Comparison of ENCODE assay signal across 8 mouse cellular contexts in the genomic region with DNA sequence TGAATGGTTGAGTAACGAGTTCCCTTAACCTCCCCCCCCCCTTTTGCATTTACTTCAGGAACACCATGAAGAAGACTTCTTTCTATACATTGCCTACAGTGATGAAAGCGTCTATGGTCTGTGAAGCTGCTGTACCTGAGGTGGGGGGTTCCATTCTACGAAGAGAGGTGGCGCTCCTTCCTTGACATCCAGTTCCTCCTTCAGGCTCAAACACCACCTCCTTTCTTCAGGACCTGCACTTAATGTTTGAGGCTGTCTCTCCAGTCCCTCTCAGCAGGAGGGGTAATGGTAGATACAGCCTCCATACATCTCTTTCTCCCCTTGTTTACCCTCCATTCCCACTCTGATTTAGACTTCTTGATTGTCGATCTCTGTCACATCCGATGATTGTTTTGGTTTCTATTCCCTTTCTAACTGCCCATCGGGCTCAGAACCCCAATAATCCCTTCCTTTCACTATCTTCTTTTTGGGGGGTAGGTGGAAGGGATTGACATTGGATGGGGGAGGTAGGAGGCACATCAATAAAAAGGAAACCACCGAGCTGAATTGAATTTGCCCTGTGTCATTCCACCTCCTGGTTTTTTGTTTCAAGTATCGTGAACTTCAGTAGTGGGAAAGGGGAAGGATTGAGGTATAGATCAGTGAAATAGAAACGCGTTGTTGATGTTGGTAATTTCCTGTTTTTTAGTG. TPM values are rescaled to one million over a fixed set of nuclear protein-coding genes. Genes with fewer than 3 reads are reported as not detected.
DNase-seq lines count a peak whose midpoint lies in the region; ATAC-seq lines count a peak whose summit lies in the region.

No protein-coding gene starts in this region.

- no peak for ATAC-seq in kidney, embryonic 14.5 days (ENCODE audit: low FRiP score, low TSS enrichment)
- no peak for ATAC-seq in forebrain, embryonic 15.5 days (replicated peaks)
- ATAC-seq in midbrain, embryonic 11.5 days (ENCODE audit: low FRiP score): no peak

- peak overlapping the region; percentile 32 for H3K4me2 ChIP-seq in kidney, embryonic 14.5 days (replicated peaks; ENCODE audit: low read depth, low read length)
- H3K4me2 ChIP-seq in forebrain, embryonic 15.5 days (replicated peaks): no peak overlapping the region; the same call in 1 of the 2 replicates
- peak overlapping the region; percentile 26; the same call in 1 of the 2 replicates for H3K4me2 ChIP-seq in midbrain, embryonic 11.5 days

- peaks cover 49% of the 10 kb centered on the region for H3K36me3 ChIP-seq in kidney, embryonic 14.5 days (ENCODE audit: control insufficient read depth, insufficient read depth, low read length)
- H3K36me3 ChIP-seq in embryonic facial prominence, embryonic 10.5 days (replicated peaks): peaks cover 50% of the 10 kb centered on the region
- peaks cover 38% of the 10 kb centered on the region for H3K36me3 ChIP-seq in forebrain, embryonic 15.5 days
- H3K36me3 ChIP-seq in midbrain, embryonic 11.5 days (ENCODE audit: control insufficient read depth, insufficient read depth, low read length): peaks cover 16% of the 10 kb centered on the region

- no peak overlapping the region for H3K9ac ChIP-seq in kidney, embryonic 14.5 days (ENCODE audit: low read depth, low read length)
- no peak overlapping the region for H3K9ac ChIP-seq in forebrain, embryonic 15.5 days (replicated peaks)
- H3K9ac ChIP-seq in midbrain, embryonic 11.5 days (ENCODE audit: low read length): no peak overlapping the region

- no peaks in the 10 kb centered on the region for H3K27me3 ChIP-seq in kidney, embryonic 14.5 days (ENCODE audit: control insufficient read depth, insufficient read depth, low read length)
- H3K27me3 ChIP-seq in embryonic facial prominence, embryonic 10.5 days (replicated peaks; ENCODE audit: low read depth, poor library complexity, severe bottlenecking): no peaks in the 10 kb centered on the region
- no peaks in the 10 kb centered on the region for H3K27me3 ChIP-seq in forebrain, embryonic 15.5 days
- H3K27me3 ChIP-seq in midbrain, embryonic 11.5 days (ENCODE audit: control insufficient read depth, insufficient read depth, low read length): no peaks in the 10 kb centered on the region

- H3K4me1 ChIP-seq in kidney, embryonic 14.5 days (ENCODE audit: control insufficient read depth, insufficient read depth, low read length): peaks cover 17% of the 10 kb centered on the region
- peaks cover 40% of the 10 kb centered on the region for H3K4me1 ChIP-seq in embryonic facial prominence, embryonic 10.5 days
- H3K4me1 ChIP-seq in forebrain, embryonic 15.5 days: peaks cover 38% of the 10 kb centered on the region
- peaks cover 15% of the 10 kb centered on the region for H3K4me1 ChIP-seq in midbrain, embryonic 11.5 days (ENCODE audit: control insufficient read depth, insufficient read depth, low read length)

- peak overlapping the region; percentile 99; the same call in 1 of the 2 replicates for H3K4me3 ChIP-seq in kidney, embryonic 14.5 days (ENCODE audit: low read length)
- peak overlapping the region; percentile 99 for H3K4me3 ChIP-seq in embryonic facial prominence, embryonic 10.5 days
- peak overlapping the region; percentile 64; the same call in 1 of the 2 replicates for H3K4me3 ChIP-seq in forebrain, embryonic 15.5 days
- no peak overlapping the region for H3K4me3 ChIP-seq in midbrain, embryonic 11.5 days (ENCODE audit: low read depth, low read length)

- DNase-seq in kidney, postnatal 25 days: no peak
- DNase-seq in embryonic facial prominence, embryonic 10.5 days (ENCODE audit: low spot score): no peak
- no peak for DNase-seq in midbrain, embryonic 11.5 days (ENCODE audit: low spot score, missing footprints)
- DNase-seq in Muller cell, postnatal 12 days (ENCODE audit: inconsistent ontology term): no peak
- DNase-seq in testis, postnatal 10 days (ENCODE audit: low spot score): no peak
- no peak for DNase-seq in right cerebral cortex, adult 18-20 months

- H3K27ac ChIP-seq in kidney, embryonic 14.5 days (ENCODE audit: low read depth, low read length): no peak overlapping the region; the same call in 1 of the 2 replicates
- no peak overlapping the region for H3K27ac ChIP-seq in embryonic facial prominence, embryonic 10.5 days (replicated peaks)
- no peak overlapping the region for H3K27ac ChIP-seq in forebrain, embryonic 15.5 days (replicated peaks)
- H3K27ac ChIP-seq in midbrain, embryonic 11.5 days (ENCODE audit: low read depth, low read length): no peak overlapping the region

- H3K9me3 ChIP-seq in kidney, embryonic 14.5 days (ENCODE audit: control insufficient read depth, low read length): no peaks in the 10 kb centered on the region
- H3K9me3 ChIP-seq in embryonic facial prominence, embryonic 10.5 days: no peaks in the 10 kb centered on the region
- H3K9me3 ChIP-seq in forebrain, embryonic 15.5 days: no peaks in the 10 kb centered on the region
- no peaks in the 10 kb centered on the region for H3K9me3 ChIP-seq in midbrain, embryonic 11.5 days (ENCODE audit: control insufficient read depth, low read length)

- WGBS in kidney, embryonic 14.5 days: 87% methylated on average over 11 of the region's 11 CpGs
- 83% methylated on average over 11 of the region's 11 CpGs for WGBS in embryonic facial prominence, embryonic 10.5 days
- WGBS in forebrain, embryonic 15.5 days: 88% methylated on average over 11 of the region's 11 CpGs
- 87% methylated on average over 11 of the region's 11 CpGs for WGBS in midbrain, embryonic 11.5 days

RNA-seq across cellular contexts. Expression of gene Phf23, which starts 1.0 kb away (rescaled TPM):
- 48.5 and 63.1 TPM in 2 replicates for polyA plus RNA-seq in kidney, embryonic 14.5 days (2014; fragmentation: Nextera tagmentation; extraction: Ambion mirVana)
- 96.5 and 98.3 TPM in 2 replicates for polyA plus RNA-seq in embryonic facial prominence, embryonic 10.5 days (2016; fragmentation: Nextera tagmentation; extraction: Ambion mirVana)
- polyA plus RNA-seq in forebrain, embryonic 15.5 days (2015; fragmentation: Nextera tagmentation; extraction: Ambion mirVana): 71.5 and 75.6 TPM in 2 replicates
- polyA plus RNA-seq in midbrain, embryonic 11.5 days (2014; fragmentation: Nextera tagmentation; extraction: Ambion mirVana): 51.5 and 53.4 TPM in 2 replicates

RNA-seq across cellular contexts. Expression of gene Gabarap, which starts 3.6 kb away (rescaled TPM):
- 426 and 499 TPM in 2 replicates for polyA plus RNA-seq in kidney, embryonic 14.5 days (2014; fragmentation: Nextera tagmentation; extraction: Ambion mirVana)
- 317 and 331 TPM in 2 replicates for polyA plus RNA-seq in embryonic facial prominence, embryonic 10.5 days (2016; fragmentation: Nextera tagmentation; extraction: Ambion mirVana)
- 610 and 626 TPM in 2 replicates for polyA plus RNA-seq in forebrain, embryonic 15.5 days (2015; fragmentation: Nextera tagmentation; extraction: Ambion mirVana)
- polyA plus RNA-seq in midbrain, embryonic 11.5 days (2014; fragmentation: Nextera tagmentation; extraction: Ambion mirVana): 566 and 590 TPM in 2 replicates

RNA-seq across cellular contexts. Expression of gene Dvl2, which starts 5.8 kb away (rescaled TPM):
- polyA plus RNA-seq in kidney, embryonic 14.5 days (2014; fragmentation: Nextera tagmentation; extraction: Ambion mirVana): 28.2 and 34.9 TPM in 2 replicates
- polyA plus RNA-seq in embryonic facial prominence, embryonic 10.5 days (2016; fragmentation: Nextera tagmentation; extraction: Ambion mirVana): 59.0 and 59.8 TPM in 2 replicates
- polyA plus RNA-seq in forebrain, embryonic 15.5 days (2015; fragmentation: Nextera tagmentation; extraction: Ambion mirVana): 35.3 and 37.5 TPM in 2 replicates
- polyA plus RNA-seq in midbrain, embryonic 11.5 days (2014; fragmentation: Nextera tagmentation; extraction: Ambion mirVana): 29.0 and 30.0 TPM in 2 replicates

RNA-seq across cellular contexts. Expression of gene Elp5, which starts 12.2 kb away (rescaled TPM):
- polyA plus RNA-seq in kidney, embryonic 14.5 days (2014; fragmentation: Nextera tagmentation; extraction: Ambion mirVana): 117 and 141 TPM in 2 replicates
- 157 and 161 TPM in 2 replicates for polyA plus RNA-seq in embryonic facial prominence, embryonic 10.5 days (2016; fragmentation: Nextera tagmentation; extraction: Ambion mirVana)
- 170 and 171 TPM in 2 replicates for polyA plus RNA-seq in forebrain, embryonic 15.5 days (2015; fragmentation: Nextera tagmentation; extraction: Ambion mirVana)
- polyA plus RNA-seq in midbrain, embryonic 11.5 days (2014; fragmentation: Nextera tagmentation; extraction: Ambion mirVana): 150 and 151 TPM in 2 replicates

RNA-seq across cellular contexts. Expression of gene Ctdnep1, which starts 13.6 kb away (rescaled TPM):
- 34.5 and 50.1 TPM in 2 replicates for polyA plus RNA-seq in kidney, embryonic 14.5 days (2014; fragmentation: Nextera tagmentation; extraction: Ambion mirVana)
- polyA plus RNA-seq in embryonic facial prominence, embryonic 10.5 days (2016; fragmentation: Nextera tagmentation; extraction: Ambion mirVana): 23.9 and 25.3 TPM in 2 replicates
- 18.4 and 20.8 TPM in 2 replicates for polyA plus RNA-seq in forebrain, embryonic 15.5 days (2015; fragmentation: Nextera tagmentation; extraction: Ambion mirVana)
- polyA plus RNA-seq in midbrain, embryonic 11.5 days (2014; fragmentation: Nextera tagmentation; extraction: Ambion mirVana): 20.7 and 22.6 TPM in 2 replicates
